ENCODE assay signal across 24 mouse cellular contexts in the genomic region with DNA sequence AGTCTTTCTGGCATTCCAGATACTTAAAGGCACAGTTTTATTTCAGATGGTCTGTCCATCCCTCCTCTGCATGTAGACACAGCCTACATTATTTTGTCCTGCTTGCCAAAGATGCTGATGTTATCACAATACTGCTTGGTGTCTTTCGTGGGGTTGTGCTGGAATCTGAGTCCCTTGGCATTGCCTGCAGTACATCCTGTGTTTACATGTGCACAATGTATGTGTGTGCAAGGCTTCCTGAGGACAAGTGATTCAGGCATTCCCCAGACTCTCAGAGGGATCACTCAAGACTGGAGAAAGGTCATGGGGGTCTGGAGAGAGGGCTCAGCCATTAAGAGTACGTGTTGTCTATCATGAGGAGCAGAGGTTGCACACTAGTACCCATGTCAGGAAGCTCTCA.
A peak's percentile ranks its signal among the peaks of the same experiment; 100 is the strongest.
DNase-seq lines count a peak whose midpoint lies in the region; ATAC-seq and TF ChIP-seq lines count a peak whose summit lies in the region.
"Had no signal": no experiment of that assay in that cellular context is flagged by ENCODE, and none has a peak within 500 bp of the region (broad histone marks: within the 10 kb centered on the region; RNA-seq: fewer than 3 reads in every experiment).

No protein-coding gene starts in this region.

- TF ChIP-seq EP300 in stomach, postnatal 0 days (optimal IDR thresholded peaks at IDR 0.05), result no peak

- no peak overlapping the region for H3K4me3 ChIP-seq in lung, embryonic 14.5 days (ENCODE audit: low read depth, low read length)
- H3K4me3 ChIP-seq in stomach, embryonic 16.5 days (replicated peaks; ENCODE audit: low read length), result no peak overlapping the region
- no peak overlapping the region for H3K4me3 ChIP-seq in stomach, postnatal 0 days (ENCODE audit: low read depth, low read length)
- H3K4me3 ChIP-seq: embryonic facial prominence, embryonic 12.5 days; embryonic facial prominence, embryonic 15.5 days; forebrain, embryonic 15.5 days; hindbrain, embryonic 12.5 days; hindbrain, embryonic 15.5 days had no signal

- no peak overlapping the region for H3K4me2 ChIP-seq in lung, embryonic 14.5 days
- H3K4me2 ChIP-seq in stomach, embryonic 16.5 days (ENCODE audit: low read depth, low read length), result no peak overlapping the region
- H3K4me2 ChIP-seq in stomach, postnatal 0 days (replicated peaks; ENCODE audit: low read depth), result no peak overlapping the region
- H3K4me2 ChIP-seq: embryonic facial prominence, embryonic 12.5 days; embryonic facial prominence, embryonic 15.5 days; forebrain, embryonic 15.5 days; heart, embryonic 11.5 days; hindbrain, embryonic 12.5 days; hindbrain, embryonic 15.5 days had no signal

- H3K4me1 ChIP-seq in lung, embryonic 14.5 days (ENCODE audit: insufficient read depth), result 0 out of 2 replicates have a peak, but pooled peaks cover 7% of the 10 kb centered on the region
- peaks cover 4% of the 10 kb centered on the region for H3K4me1 ChIP-seq in stomach, embryonic 16.5 days (ENCODE audit: control insufficient read depth, insufficient read depth, low read length)
- no peaks in the 10 kb centered on the region for H3K4me1 ChIP-seq in stomach, postnatal 0 days (replicated peaks; ENCODE audit: control insufficient read depth, insufficient read depth)
- H3K4me1 ChIP-seq: hindbrain, embryonic 12.5 days had no signal

- peak; percentile 53 for DNase-seq in lung, embryonic 14.5 days
- DNase-seq in lung, postnatal 14 days, result no peak
- DNase-seq in stomach, postnatal 0 days (ENCODE audit: low spot score), result no peak
- peak; percentile 34 for DNase-seq in lung, postnatal 25 days (ENCODE audit: low spot score)
- no peak for DNase-seq in left cerebral cortex, adult 11 months (ENCODE audit: low spot score)
- DNase-seq: adrenal gland, postnatal 10 days; adrenal gland, postnatal 36 days; B cell, adult 2 months; cerebellum, adult 11 months; cerebellum, adult 2 months; cerebellum, adult 9-11 months; cerebellum, postnatal 25 days; gastrocnemius, postnatal 25 days had no signal

- no peaks in the 10 kb centered on the region for H3K9me3 ChIP-seq in lung, embryonic 14.5 days (ENCODE audit: low read depth, low read length)
- H3K9me3 ChIP-seq in stomach, embryonic 16.5 days (replicated peaks; ENCODE audit: control insufficient read depth, low read length), result no peaks in the 10 kb centered on the region
- H3K9me3 ChIP-seq in stomach, postnatal 0 days (ENCODE audit: control insufficient read depth, low read length), result no peaks in the 10 kb centered on the region
- H3K9me3 ChIP-seq: embryonic facial prominence, embryonic 12.5 days; embryonic facial prominence, embryonic 15.5 days; forebrain, embryonic 15.5 days; hindbrain, embryonic 12.5 days; hindbrain, embryonic 15.5 days had no signal

- no peaks in the 10 kb centered on the region for H3K27me3 ChIP-seq in lung, embryonic 14.5 days (ENCODE audit: insufficient read depth, low read length)
- no peaks in the 10 kb centered on the region for H3K27me3 ChIP-seq in stomach, embryonic 16.5 days (ENCODE audit: control insufficient read depth, insufficient read depth, low read length)
- H3K27me3 ChIP-seq in stomach, postnatal 0 days (ENCODE audit: control insufficient read depth, insufficient read depth, low read length), result no peaks in the 10 kb centered on the region
- H3K27me3 ChIP-seq: CH12.LX; embryonic facial prominence, embryonic 12.5 days; embryonic facial prominence, embryonic 15.5 days; forebrain, embryonic 15.5 days; hindbrain, embryonic 12.5 days; hindbrain, embryonic 15.5 days; Patski had no signal

- TF ChIP-seq CTCF in lung, embryonic 14.5 days (IDR thresholded peaks at IDR 0.05; ENCODE audit: low read depth), result no peak
- no peak for TF ChIP-seq CTCF in stomach, postnatal 0 days (IDR thresholded peaks at IDR 0.05; ENCODE audit: low read depth)

- H3K9ac ChIP-seq in lung, embryonic 14.5 days, result no peak overlapping the region
- H3K9ac ChIP-seq in stomach, embryonic 16.5 days (ENCODE audit: low read length), result no peak overlapping the region
- H3K9ac ChIP-seq in stomach, postnatal 0 days (ENCODE audit: low read length), result no peak overlapping the region
- H3K9ac ChIP-seq: embryonic facial prominence, embryonic 12.5 days; embryonic facial prominence, embryonic 15.5 days; forebrain, embryonic 15.5 days; hindbrain, embryonic 12.5 days; hindbrain, embryonic 15.5 days had no signal

- peak; percentile 49; the same call in 1 of the 2 replicates for ATAC-seq in lung, embryonic 14.5 days (ENCODE audit: insufficient read depth)
- peak; percentile 29; the same call in 1 of the 2 replicates for ATAC-seq in stomach, embryonic 16.5 days (ENCODE audit: insufficient read depth, low FRiP score)
- no peak for ATAC-seq in stomach, postnatal 0 days (ENCODE audit: low FRiP score, low TSS enrichment)
- no peak for ATAC-seq in cerebellum, adult (ENCODE audit: insufficient number of reproducible peaks, low FRiP score, low TSS enrichment)
- ATAC-seq: forebrain, embryonic 15.5 days; Patski had no signal

- H3K27ac ChIP-seq in lung, embryonic 14.5 days (ENCODE audit: low read depth), result no peak overlapping the region
- no peak overlapping the region for H3K27ac ChIP-seq in stomach, embryonic 16.5 days (ENCODE audit: low read length)
- no peak overlapping the region for H3K27ac ChIP-seq in stomach, postnatal 0 days (replicated peaks)
- H3K27ac ChIP-seq: embryonic facial prominence, embryonic 12.5 days; embryonic facial prominence, embryonic 15.5 days; forebrain, embryonic 15.5 days; hindbrain, embryonic 12.5 days; hindbrain, embryonic 15.5 days had no signal

- WGBS in lung, embryonic 14.5 days, result 61% methylated on average over 2 of the region's 2 CpGs
- WGBS in stomach, embryonic 16.5 days, result 49% methylated on average over 2 of the region's 2 CpGs
- 64% methylated on average over 2 of the region's 2 CpGs for WGBS in stomach, postnatal 0 days

- H3K36me3 ChIP-seq in lung, embryonic 14.5 days (ENCODE audit: insufficient read depth), result no peaks in the 10 kb centered on the region
- no peaks in the 10 kb centered on the region for H3K36me3 ChIP-seq in stomach, embryonic 16.5 days (ENCODE audit: control insufficient read depth, insufficient read depth, low read length)
- no peaks in the 10 kb centered on the region for H3K36me3 ChIP-seq in stomach, postnatal 0 days (ENCODE audit: control insufficient read depth, insufficient read depth, low read length)
- H3K36me3 ChIP-seq: embryonic facial prominence, embryonic 12.5 days; embryonic facial prominence, embryonic 15.5 days; forebrain, embryonic 15.5 days; G1E; hindbrain, embryonic 12.5 days; hindbrain, embryonic 15.5 days had no signal

Comparison
In these comparisons a context has a peak if more than half of its experiments do, and no peak if none do; other contexts are left out.
1. ATAC-seq: peak in lung, embryonic 14.5 days (single experiment) and stomach, embryonic 16.5 days (single experiment); none in stomach, postnatal 0 days (single experiment) and cerebellum, adult (single experiment).
2. DNase-seq: peak in lung, embryonic 14.5 days (single experiment) and lung, postnatal 25 days (single experiment); none in lung, postnatal 14 days (single experiment), stomach, postnatal 0 days (single experiment) and left cerebral cortex, adult 11 months (single experiment).